Mouse (Mus musculus): ENCODE measurements at regions not wholly inside any gene's neighbourhood (a gene's known extent, or its start where the extent isn't known, plus 50 kb on each side); places are given as distances from the start of the nearest gene placed in this dataset.
"Not testable (repeated sequence)": the region's sequence is repeated elsewhere in the genome, so short reads cannot be mapped to it uniquely, and the experiment has no call there.

- no peak for DNase-seq
Measured at GRCm38 (mm10) chr13:57044455-57044854, 148.7 kb upstream of the Trpc7 start.

DNA sequence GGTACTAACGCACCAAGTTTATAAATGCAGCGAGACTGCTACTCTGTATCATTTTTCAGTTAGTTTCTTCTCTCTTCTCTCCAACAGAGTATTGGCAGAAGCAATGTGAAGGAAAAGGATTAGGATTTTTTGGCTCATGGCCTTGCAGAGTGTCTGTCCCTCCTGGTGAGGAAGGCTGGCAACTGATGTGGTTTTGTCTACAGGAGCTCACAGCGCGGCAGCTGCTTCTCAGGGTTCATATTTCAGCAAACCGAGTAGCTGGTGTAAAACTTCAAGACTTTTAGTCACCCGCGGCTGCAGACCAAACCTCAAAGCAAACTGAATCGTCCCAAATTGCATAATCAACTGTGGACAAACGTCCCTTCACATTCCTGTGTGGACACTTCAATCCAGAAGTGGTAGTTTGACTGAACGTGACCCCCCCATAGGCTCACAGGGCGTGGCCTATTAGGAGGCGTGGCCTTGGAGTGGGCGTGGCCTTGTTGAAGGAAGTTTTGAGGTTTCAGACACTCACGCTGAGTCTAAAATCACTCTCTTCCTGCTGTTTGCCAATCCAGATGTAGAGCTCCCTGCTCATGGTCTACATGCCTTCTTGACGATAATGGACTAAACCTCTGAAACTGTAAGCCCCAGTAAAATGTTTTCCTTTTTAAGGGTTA lies 147.7 kb upstream of the Trpc7 start:
- DNase-seq = no peak

DNA sequence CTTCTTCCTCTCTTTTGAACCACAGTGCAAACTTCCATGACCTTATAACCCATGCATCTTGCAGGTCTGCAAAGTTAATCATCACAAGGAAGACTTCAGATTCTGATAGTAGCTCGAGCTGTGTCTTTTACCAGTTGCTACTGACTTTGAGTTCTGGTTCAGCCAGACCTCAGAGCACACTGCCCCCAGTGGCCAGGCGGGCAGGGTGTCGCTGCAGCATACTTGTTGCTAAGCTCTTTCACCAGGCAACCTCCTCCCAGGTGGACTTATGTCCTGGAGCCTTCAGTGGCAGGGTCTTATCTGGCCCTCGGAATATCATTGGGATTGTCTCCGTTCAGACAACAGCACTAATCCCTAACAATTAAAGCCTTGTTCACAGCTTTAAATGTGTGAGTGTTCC lies 146.7 kb upstream of the Trpc7 start:
- no peak for DNase-seq

DNA sequence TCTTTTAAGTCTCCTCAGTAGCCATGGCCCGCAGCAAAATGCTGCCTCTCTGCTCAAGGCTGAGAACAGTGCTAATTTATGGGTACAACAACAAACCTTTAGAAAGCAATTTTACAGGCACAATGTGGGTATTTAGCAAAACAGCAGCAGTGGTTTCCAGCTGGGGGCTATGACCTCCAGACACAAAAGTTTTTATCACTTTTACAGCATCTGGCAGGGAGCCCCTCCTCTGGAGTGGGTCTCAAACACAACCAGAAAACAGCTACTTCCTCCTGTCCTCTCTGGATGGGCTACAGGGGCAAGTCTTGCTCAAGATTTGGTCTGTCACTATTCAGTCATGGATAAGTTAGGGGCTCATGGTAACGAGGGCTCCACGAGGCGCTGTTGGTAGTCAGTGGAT lies 137.1 kb upstream of the Trpc7 start:
- DNase-seq = no peak

DNA sequence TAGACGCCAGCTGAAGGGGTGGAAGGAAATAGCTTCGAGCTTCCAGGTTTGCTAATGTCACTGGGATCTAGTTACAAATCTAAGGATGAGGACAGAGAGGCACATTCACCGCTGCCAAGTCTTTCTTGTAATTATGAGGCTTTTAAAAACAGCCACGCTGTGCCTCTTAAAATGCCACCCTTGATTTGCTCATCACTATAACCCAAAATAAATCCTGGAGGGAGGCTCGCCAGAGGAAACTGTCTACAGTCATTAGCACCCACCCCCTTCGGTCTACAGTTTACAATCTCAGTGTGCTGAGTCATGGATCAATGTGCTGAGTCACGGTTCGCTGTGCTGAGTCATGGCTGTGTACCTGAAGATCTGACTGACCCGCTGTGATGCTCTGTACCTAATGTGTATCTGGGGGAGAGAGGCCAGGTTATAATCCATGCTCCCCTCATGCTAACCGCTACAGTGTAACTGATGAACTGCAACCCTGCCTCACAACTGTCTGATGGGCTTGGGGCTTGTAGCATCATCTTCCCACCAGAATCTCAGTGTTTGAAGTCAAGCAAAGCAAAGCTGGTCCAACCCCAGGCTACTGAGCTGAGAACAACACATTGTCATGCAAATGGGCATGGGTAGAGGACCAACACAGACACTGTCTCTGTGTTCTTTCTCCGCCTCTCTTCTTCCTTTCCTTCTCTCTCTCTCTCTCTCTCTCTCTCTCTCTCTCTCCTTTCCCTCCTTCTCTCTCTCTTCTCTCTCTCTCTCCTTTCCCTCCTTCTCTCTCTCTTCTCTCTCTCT lies 122.0 kb upstream of the Trpc7 start:
- no peak for DNase-seq

DNA sequence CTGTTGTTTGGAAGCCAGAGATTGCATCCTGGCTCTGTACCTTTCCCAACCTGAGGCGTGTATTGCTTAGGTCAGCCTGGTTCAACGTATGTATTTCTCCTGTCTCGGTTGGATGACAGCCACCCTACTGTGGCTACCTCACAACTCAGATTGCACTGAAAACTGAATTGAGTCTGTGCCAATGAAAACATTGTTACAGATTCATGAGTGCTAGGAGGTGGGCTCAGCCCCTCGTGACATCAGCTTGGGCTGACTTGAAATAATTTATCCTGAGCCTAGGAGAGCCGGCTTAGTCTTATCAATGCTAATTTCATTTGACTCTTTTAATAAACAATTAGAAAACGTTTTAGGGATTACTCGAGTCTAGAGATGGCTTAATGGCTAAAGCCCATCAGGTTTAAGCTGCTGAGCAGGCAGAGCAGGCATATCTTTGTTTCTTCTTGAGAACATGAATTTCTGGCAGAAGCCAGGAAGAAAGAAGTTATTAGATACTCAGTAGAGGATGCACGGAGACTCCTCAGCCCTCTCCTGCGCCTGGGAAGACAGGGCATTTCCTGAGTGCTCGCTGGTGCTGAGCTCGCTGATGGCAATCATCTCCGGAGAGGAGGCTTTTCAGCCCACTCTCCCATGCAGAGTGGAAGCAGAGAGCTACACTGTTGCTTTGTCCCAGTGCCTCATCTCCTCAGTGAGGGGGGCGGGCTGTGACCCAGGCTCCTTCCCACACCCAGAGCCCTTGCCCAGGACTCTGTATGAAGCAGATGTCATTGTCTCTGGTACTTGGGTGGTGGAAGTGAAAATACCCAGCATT lies 120.9 kb upstream of the Trpc7 start:
- DNase-seq = no peak

- DNase-seq = not testable (repeated sequence)
Measured at GRCm38 (mm10) chr13:57007236-57007635, 111.4 kb upstream of the Trpc7 start.

DNA sequence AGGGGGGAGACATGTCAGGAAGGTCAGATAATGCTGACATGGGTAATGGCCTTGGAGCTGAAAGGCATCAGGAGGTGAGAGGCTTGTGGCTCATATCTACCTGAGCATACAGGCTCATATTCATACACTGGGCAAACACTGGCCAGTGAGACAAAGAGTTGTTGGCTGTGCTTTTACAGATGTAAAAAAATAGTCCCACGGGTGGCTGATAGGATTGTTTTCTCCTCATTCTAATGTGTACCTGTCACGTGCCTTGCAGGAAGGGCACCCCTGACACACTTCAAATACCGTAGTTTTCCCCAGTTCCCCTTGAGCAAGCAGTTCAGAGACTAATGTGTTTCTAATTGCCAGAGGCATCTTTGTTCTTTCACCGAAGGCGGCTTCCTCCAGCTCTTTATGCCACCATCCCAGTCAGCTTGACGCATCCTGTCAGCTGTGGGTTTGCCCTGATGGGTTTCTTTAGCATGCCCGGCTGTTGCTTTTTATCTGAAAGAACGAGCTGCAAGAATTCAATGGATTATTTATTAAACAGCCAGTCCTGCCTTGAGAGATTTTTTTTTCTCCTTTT lies 107.9 kb upstream of the Trpc7 start:
- no peak for DNase-seq

GRCm38 (mm10) chr13:56992022-56992421 lies 96.2 kb upstream of the Trpc7 start:
- DNase-seq = peak; percentile 10

DNA sequence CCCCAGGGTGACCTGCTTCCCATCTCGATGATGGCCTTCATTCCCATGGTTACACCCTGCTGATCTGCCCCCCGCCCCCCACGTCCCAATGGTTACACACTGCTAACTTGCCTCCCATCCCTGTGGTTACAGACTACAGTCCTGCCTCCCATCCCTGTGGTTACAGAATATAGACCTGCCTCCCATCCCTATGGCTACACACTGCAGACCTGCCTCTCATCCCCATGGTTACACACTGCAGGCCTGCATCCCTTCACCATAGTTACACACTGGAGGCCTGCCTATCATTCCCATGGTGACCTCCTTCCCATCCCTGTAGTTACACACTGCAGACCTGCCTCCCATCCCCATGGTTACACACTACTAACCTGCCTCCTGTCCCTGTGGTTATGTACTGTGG lies 78.3 kb upstream of the Trpc7 start:
- DNase-seq = no peak

DNA sequence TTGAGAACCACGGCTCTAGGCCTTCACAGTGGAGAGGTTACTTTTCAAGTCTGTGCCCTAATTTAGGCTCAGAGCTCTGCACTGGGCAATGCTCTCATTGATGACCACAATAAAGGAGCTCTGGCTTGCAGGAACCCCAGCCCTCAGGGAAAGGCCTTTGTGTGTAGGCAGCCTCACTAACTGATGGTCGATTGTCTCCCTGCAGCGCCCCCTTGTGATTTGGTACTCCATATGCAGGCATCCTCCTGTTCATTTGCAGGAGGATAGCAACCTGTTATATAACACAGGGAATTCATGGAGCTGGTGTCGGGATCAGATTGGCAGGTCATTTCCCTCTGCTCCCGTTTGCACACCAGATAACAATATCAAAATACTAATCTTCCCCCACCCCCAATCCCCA lies 59.6 kb upstream of the Trpc7 start:
- DNase-seq = peak; percentile 5

DNA sequence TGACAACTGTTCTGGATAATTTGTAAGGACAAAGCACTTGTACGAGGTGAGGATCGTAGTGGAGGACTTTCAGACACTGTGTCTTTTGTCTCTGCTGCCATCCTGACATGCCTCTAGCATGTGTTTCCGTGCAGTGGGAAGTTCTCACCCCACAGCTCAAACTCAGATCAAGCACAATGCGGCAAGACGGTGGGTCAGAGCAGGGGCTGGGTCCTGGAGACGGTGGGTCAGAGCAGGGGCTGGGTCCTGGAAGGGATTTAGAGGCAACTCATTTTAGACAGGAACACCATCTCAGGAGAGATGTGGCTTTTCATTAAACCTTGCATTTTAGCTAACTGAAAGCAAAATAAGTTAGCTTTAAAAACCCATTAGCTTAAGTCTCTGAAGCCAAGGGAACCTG lies 52.3 kb upstream of the Trpc7 start:
- no peak for DNase-seq

DNA sequence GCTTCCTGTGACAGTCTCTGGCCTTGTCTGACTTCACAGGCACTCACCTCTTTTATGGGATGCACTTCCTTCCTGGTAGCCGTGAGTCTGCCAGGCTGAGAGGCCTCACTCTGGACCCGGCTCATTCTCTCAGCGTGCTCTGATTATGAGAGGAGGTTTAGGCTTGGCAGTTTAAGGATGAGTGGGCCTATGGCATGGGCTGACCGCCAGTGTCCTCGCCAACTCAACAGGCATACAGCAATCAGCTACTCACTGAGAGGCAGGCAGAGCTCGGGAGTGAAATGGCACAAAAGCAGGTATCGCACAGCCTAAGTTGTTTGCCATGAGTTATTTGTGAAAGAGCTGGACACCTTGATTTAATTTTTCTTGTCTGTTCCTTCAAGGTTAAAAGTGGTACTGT lies 51.5 kb upstream of the Trpc7 start:
- no peak for DNase-seq
